Mouse (Mus musculus) midbrain, embryonic 10.5 days (tissue): ENCODE measurements around the gene Capn11. TPM values are rescaled to one million over a fixed set of nuclear protein-coding genes. Genes with fewer than 3 reads are reported as not detected.

Experiments
- DNase-seq: peaks from one replicate; pipeline ENCODE4 v3.0.0-alpha.2; 2017; ENCODE audit warnings: low spot score
- H3K27ac ChIP-seq: fragments of 300-500 bp; sonication (generic); replicated peaks from 2 replicates; pipeline ENCODE4 v1.5.1; 2016; ENCODE audit warnings: mild to moderate bottlenecking
- H3K27me3 ChIP-seq: fragments of 300-500 bp; sonication (generic); 2 replicates; pipeline ENCODE4 v1.6.1; 2016; ENCODE audit warnings: low read depth, mild to moderate bottlenecking; ENCODE audit not compliant: poor library complexity, severe bottlenecking
- H3K36me3 ChIP-seq: fragments of 300-500 bp; sonication (generic); 2 replicates; pipeline ENCODE4 v1.6.1; 2016; ENCODE audit warnings: mild to moderate bottlenecking, moderate library complexity
- H3K4me1 ChIP-seq: fragments of 300-500 bp; sonication (generic); 2 replicates; pipeline ENCODE4 v1.6.1; 2016
- H3K4me3 ChIP-seq: fragments of 300-500 bp; sonication (generic); 2 replicates; pipeline ENCODE4 v1.5.1; 2016; ENCODE audit warnings: mild to moderate bottlenecking, moderate library complexity
- H3K9me3 ChIP-seq: fragments of 300-500 bp; sonication (generic); replicated peaks from 2 replicates; pipeline ENCODE4 v1.6.1; 2016; ENCODE audit warnings: mild to moderate bottlenecking
- WGBS: fragments of 180-500 bp; shearing (Covaris S2); methylation state at CpG from one replicate; pipeline ENCODE4 v1.1.7; 2016; 5-methylcytosine and 5-hydroxymethylcytosine counted together
- polyA plus RNA-seq: library from polyadenylated mRNA; unstranded; fragments of >200 nt; fragmentation: Nextera tagmentation; extraction: Ambion mirVana; gene quantifications from 2 replicates; pipeline ENCODE4 v1.2.1, GENCODE M21; 2016

Gene Capn11
- polyA plus RNA-seq, 1 experiment from 2014 or later, result 1.5 TPM

- no peak for DNase-seq
- no peak overlapping the region for H3K27ac ChIP-seq
- H3K9me3 ChIP-seq, result no peaks in the 10 kb centered on the region
- H3K4me1 ChIP-seq, result peaks cover 81% of the 10 kb centered on the region
- H3K36me3 ChIP-seq, result no peaks in the 10 kb centered on the region
- 90% methylated on average over 2 of the region's 2 CpGs for WGBS
- peaks cover 96% of the 10 kb centered on the region for H3K27me3 ChIP-seq
- H3K4me3 ChIP-seq, result no peak overlapping the region
Observed at GRCm38 (mm10) chr17:45598376-45598775, 60.7 kb downstream of the Capn11 start.

- Histone ChIP-seq H3K9me3 (no peaks in the 10 kb centered on the region), H3K4me3 (no peak overlapping the region), H3K27ac (no peak overlapping the region), H3K4me1 (peaks cover 87% of the 10 kb centered on the region), H3K27me3 (peaks cover 99% of the 10 kb centered on the region), H3K36me3 (no peaks in the 10 kb centered on the region)
- WGBS, result 54% methylated on average over 3 of the region's 3 CpGs
- DNase-seq, result peak; percentile 40
Observed at GRCm38 (mm10) chr17:45597787-45598186, 61.3 kb downstream of the Capn11 start.

DNA sequence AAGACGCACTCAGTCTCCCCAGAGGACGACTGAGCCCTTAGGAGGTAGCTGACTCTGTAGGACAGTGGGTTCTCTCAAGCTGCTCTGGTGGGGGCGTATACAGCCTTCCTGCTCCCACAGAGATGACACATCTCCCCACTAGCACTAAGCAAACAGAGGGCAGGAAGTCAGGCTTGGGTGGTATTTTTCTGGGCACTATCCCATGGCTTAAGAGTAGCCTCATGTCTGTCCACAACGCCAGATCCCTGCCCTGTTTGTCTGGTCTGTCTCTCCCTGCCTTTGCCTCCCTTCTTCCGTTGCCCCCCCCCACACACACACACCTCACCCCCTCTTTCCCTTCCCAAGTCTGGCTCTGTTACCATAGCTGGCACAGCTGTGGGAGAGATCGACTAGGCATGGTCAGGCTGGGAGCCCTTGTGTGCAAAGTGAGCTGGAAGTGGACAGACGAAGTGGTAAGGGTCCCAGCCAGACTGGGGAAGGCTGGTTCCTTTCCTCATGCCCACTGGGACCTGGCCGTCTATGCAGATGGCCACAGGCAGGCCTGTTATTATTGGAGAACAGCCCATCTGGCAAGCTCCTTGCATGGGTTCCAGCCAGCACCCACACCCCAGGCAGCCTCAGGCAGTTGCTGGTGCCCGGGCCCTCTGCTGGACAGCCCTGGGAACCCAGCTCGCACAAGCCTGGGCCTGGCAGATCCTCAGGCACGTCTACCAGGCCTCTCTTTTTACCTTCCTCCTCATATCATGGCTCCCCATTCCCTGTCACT is 62.3 kb downstream of the Capn11 start:
- peak; percentile 63 for DNase-seq
- Histone ChIP-seq H3K27me3 (peaks cover 100% of the 10 kb centered on the region), H3K36me3 (no peaks in the 10 kb centered on the region), H3K27ac (peak overlapping the region; percentile 81), H3K4me1 (peaks cover 91% of the 10 kb centered on the region), H3K9me3 (no peaks in the 10 kb centered on the region), H3K4me3 (0 out of 2 replicates have a peak overlapping the region, but pooled peaks have one; percentile 7)
- 30% methylated on average over 11 of the region's 11 CpGs for WGBS

DNA sequence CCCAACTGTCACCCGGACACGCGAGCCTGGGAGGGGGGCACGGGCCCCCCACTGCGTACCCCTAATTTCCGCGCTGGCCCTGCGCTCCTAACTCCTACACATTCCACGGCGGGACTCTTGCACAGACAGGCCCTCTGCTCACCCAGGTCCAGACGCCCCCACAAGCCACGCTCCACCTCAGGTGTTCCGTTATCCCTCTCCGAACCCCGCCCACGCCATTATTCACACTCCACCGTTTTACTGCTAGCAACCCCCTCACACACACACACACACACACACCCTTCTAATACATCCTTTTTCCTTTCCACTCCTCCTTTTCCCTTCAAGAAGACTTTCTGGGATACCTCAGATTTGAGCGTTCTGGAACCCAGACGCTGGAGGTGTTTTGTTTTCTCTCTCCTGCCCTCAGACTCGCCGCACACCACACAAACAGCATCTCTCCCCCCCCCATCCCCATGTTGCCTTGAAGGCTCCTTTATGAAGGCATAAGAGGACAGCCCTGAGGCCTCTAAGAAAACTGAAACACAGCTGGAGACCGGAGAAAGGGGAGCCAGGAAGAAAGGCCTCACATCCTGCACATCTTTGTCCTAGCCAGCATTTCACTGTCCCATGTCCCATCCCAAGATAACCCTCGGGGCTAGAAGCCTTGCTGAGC is 63.3 kb downstream of the Capn11 start:
- H3K4me3 ChIP-seq, result peak overlapping the region; percentile 66
- H3K36me3 ChIP-seq, result no peaks in the 10 kb centered on the region
- DNase-seq, result no peak
- 3% methylated on average over 23 of the region's 23 CpGs for WGBS
- H3K9me3 ChIP-seq, result no peaks in the 10 kb centered on the region
- H3K27ac ChIP-seq, result peak overlapping the region; percentile 81
- H3K4me1 ChIP-seq, result peaks cover 90% of the 10 kb centered on the region
- peaks cover 93% of the 10 kb centered on the region for H3K27me3 ChIP-seq

DNA sequence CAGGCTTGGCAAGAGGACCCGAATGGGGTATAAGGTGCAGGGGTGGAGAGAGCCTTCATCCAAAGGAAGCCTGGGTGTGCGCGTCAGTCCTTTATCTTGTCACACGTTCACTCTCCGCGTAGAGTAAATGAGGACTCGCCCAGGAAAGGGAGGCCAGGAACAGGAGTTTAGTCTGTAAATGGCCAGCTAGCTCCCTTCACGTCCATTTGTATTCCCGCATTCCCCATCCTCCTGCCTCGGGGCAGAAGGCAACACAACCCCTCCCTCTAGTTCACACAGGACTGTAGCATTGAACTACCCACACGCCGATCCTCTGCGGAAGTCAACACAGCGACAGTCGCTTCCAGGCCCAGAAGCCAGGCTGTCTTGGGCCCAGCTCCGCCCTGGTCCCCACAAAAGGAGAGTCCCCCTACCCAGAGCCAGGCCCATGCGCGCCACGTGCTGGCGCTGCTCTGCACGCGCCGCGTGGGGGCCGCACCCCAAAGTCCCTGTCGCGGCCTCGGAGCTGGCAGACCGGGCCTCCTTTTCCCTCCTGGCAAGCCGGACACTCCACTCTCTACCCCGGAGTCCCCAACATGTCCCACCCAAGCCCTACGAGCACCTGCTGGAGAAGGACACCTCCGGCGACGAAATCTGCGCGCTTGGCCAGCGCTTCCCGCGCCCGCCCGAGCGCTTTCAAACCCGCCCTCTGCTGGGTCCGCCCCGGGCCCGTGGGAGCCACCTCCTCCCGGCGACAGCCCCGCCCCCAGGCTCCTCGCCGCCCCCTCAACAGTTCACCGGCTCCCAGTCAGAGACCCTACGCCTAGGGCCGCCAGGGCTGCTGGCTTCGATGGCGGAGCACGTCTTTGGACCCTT is 64.0 kb downstream of the Capn11 start:
- DNase-seq, result peak; percentile 77
- Histone ChIP-seq H3K27ac (peak overlapping the region; percentile 81), H3K4me3 (peak overlapping the region; percentile 66), H3K27me3 (peaks cover 86% of the 10 kb centered on the region), H3K4me1 (peaks cover 93% of the 10 kb centered on the region), H3K9me3 (no peaks in the 10 kb centered on the region), H3K36me3 (peaks cover 4% of the 10 kb centered on the region; the same call in 1 of the 2 replicates)
- 2% methylated on average over 58 of the region's 58 CpGs for WGBS

DNA sequence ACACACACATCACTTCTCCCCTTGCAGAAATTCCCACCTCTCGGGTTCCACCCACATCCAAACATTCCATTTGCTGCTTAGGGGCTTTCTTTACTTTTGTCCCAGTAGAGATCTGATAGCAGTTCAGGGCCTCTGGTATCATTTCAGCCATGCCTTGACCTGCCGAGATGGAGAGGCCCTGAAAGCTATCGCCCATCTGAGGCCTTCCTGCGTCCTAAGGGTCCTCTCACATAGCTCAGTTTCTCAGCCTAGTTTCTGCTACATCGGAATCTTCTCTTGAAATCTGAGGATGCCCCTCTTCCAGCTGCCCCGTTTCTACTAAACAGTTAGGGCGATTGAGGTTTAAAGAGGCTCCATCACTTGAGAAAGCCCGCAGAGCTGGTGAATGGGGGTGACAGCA is 64.9 kb downstream of the Capn11 start:
- Histone ChIP-seq H3K36me3 (peaks cover 13% of the 10 kb centered on the region), H3K9me3 (no peaks in the 10 kb centered on the region), H3K4me1 (peaks cover 84% of the 10 kb centered on the region), H3K27ac (no peak overlapping the region), H3K4me3 (peak overlapping the region; percentile 66), H3K27me3 (peaks cover 77% of the 10 kb centered on the region)
- no peak for DNase-seq
- 42% methylated on average over 8 of the region's 8 CpGs for whole genome bisulfite sequencing

DNA sequence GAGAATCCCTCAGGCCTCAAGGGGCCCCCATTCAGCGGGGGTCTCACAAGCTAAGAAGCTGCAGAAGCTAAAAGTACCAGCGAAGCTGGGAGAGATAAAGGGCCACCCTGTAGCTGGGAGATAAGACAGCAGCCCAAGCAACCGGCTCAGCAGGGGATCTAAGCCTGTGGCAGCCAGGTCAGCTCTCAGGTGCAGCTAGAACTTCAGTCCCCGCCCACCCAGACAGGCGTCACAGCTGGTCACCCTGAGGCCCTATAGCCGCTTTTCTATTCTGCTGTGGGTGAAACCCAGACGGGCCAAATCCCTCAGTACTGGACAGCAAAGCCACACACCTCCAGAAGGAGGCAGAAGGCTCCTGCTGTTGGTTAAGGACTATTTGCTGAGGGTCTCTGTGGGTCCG is 65.6 kb downstream of the Capn11 start:
- H3K4me3 ChIP-seq, result peak overlapping the region; percentile 66
- H3K4me1 ChIP-seq, result peaks cover 77% of the 10 kb centered on the region
- H3K27ac ChIP-seq, result no peak overlapping the region
- no peaks in the 10 kb centered on the region for H3K9me3 ChIP-seq
- DNase-seq, result no peak
- H3K27me3 ChIP-seq, result peaks cover 70% of the 10 kb centered on the region
- WGBS, result 13% methylated on average over 8 of the region's 8 CpGs
- H3K36me3 ChIP-seq, result peaks cover 20% of the 10 kb centered on the region

DNA sequence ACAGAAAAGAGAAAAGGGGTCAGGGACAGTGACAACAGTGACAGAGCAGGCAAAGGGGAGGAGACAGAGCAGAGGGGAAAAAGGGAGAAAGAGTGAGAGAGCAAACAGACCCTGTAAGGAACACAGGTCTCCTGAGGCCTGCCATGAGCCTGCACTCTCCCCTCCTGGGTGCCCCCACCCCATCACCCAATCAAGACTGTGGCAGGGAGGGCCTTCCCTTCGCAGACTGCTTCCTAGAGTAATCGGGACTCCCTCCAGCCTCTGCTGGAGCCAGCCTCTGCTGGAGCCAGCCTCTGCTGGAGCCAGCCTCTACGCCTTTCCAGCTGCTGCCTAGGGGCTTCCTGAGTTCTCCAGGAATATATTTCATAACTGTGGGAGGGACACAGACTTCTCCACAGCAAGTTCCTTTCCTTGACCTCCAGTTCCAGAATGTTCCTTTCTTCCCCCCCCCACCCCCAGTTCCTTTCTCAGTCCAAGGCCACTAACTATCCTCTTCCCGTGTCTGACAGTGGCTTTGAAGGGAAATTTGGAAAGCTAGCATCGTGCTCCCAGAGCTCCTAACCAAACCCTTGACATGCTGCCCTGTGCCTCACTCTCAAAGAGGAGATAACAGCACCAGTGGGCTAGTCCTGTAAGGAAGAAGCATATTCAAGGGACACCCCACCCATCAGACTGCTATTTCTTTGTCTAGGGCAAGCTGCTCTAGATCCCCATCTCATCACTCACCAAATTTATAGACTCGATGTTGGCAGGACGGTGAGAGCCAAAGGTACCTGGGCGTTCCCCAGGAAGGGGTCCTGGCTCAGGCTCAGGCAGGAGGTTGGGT is 66.3 kb downstream of the Capn11 start:
- Histone ChIP-seq H3K36me3 (peaks cover 23% of the 10 kb centered on the region), H3K4me3 (peak overlapping the region; percentile 66), H3K27ac (peak overlapping the region; percentile 56), H3K4me1 (peaks cover 71% of the 10 kb centered on the region), H3K9me3 (no peaks in the 10 kb centered on the region), H3K27me3 (peaks cover 63% of the 10 kb centered on the region)
- WGBS, result 57% methylated on average over 8 of the region's 8 CpGs
- DNase-seq, result no peak

- Histone ChIP-seq H3K27me3 (peaks cover 54% of the 10 kb centered on the region), H3K4me1 (peaks cover 63% of the 10 kb centered on the region), H3K27ac (peak overlapping the region; percentile 56), H3K9me3 (peaks cover 2% of the 10 kb centered on the region; the same call in 1 of the 2 replicates), H3K36me3 (peaks cover 29% of the 10 kb centered on the region), H3K4me3 (peak overlapping the region; percentile 66)
- 58% methylated on average over 16 of the region's 16 CpGs for WGBS
- DNase-seq, result no peak
Observed at GRCm38 (mm10) chr17:45591701-45592605, 67.2 kb downstream of the Capn11 start.

GRCm38 (mm10) chr17:45590410-45590809 is 68.7 kb downstream of the Capn11 start:
- Histone ChIP-seq H3K9me3 (peaks cover 8% of the 10 kb centered on the region; the same call in 1 of the 2 replicates), H3K27ac (no peak overlapping the region), H3K36me3 (peaks cover 41% of the 10 kb centered on the region), H3K27me3 (peaks cover 39% of the 10 kb centered on the region), H3K4me3 (no peak overlapping the region), H3K4me1 (peaks cover 57% of the 10 kb centered on the region)
- WGBS, result 89% methylated on average over 6 of the region's 6 CpGs
- no peak for DNase-seq

DNA sequence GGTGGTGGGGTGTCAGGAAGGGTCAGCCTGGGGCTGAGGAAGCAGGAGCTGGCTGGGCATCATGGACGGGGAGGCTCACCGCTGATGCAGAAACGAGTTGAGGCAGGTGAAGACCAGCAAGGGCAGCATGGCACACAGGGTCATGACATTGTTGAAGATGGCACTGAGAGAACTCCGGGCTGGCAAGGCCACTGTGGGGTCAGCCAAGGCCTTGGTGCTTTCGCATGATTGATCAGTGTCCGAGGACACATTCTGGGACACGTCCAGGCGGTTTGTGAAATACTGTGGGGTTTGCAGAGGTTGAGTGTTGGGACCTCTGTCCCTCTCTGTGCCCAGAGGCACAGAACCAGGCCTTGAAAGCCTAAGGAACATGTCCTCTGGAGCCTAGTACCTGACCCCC is 69.3 kb downstream of the Capn11 start:
- 0 out of 2 replicates have a peak overlapping the region, but pooled peaks have one; percentile 2 for H3K27ac ChIP-seq

More for the DNA sequence above, 69.3 kb downstream of the Capn11 start:
- 91% methylated on average over 8 of the region's 8 CpGs for WGBS
- Histone ChIP-seq H3K4me3 (no peak overlapping the region), H3K36me3 (peaks cover 41% of the 10 kb centered on the region), H3K4me1 (peaks cover 57% of the 10 kb centered on the region), H3K9me3 (peaks cover 8% of the 10 kb centered on the region; the same call in 1 of the 2 replicates), H3K27me3 (peaks cover 33% of the 10 kb centered on the region)
- no peak for DNase-seq
